Mouse (Mus musculus): ENCODE measurements around the gene Zdhhc23.

Gene Zdhhc23

DNA sequence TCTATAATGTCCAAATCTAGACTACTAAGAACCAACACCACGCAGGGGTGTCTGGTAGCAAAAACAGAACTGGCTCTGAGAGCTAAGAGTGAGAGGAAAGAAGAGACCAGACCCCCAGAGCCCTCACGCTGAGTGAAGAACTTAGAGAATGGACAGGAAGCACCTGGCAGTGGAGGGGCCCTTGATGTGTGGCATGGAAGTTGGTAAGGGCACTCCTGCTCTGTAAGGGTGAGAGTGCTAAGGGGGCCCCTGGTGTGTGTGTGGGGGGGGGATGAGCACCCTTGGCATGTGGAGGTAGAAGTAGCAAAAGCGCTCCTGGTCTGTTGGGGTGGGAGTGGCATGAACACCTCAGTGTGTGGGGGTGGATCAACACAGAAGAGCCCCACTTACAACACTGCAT lies 9.2 kb downstream of the Zdhhc23 start:
- DNase-seq (ENCODE audit: low read depth, low spot score): no peak

DNA sequence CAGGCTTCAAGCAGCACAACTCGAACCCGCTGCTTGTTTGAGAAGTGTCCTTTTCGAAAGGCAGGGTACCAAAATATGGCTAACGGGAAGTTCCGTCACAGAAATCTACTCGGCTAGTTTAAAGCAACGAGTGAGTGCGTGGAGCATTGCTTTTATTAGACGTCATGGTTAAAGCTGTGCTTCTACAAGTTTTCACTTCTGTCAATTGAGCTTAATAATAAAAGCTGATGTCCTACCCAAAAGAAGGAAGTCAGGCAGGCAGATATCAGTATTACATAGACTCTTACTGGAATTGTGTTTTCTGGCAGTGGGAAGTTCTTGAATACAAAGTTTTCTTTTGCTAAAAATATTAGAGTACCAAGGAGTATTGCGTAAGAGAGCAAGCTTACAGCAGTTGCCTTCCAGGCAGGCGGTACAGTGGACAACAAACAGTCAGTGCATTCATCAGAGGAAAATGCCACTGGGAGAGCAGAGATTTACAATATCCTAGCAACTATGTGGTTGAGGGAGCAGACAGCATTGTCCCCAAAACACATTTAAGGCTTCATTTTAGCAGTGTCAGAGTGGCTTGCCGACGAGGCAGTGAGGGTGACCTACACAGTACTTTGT lies 13.7 kb downstream of the Zdhhc23 start:
- DNase-seq (ENCODE audit: low read depth, low spot score): no peak

GRCm38 (mm10) chr16:43963780-43964179 lies 15.8 kb downstream of the Zdhhc23 start:
- no peak for DNase-seq (ENCODE audit: low read depth, low spot score)

GRCm38 (mm10) chr16:43963291-43963690 lies 16.3 kb downstream of the Zdhhc23 start:
- no peak for DNase-seq (ENCODE audit: low read depth, low spot score)

DNA sequence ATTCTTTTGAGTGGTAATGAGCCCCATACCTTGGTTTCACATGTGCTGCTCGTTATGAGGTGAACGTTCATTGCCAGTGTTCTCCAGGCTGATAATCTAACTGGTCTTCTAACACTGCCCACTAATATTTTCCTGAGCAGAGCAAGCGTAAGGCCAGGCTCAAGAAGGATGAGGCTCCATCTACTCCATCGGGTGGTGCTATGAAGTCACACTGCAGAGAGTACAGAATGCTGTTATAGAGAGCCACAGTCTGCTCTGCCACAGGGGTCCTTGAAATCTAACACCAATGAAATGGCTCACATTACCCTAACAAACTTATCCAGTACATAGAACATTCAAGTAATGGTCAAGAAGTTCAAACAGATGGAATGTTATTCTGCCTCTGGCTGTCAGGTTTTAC lies 21.6 kb downstream of the Zdhhc23 start:
- DNase-seq (ENCODE audit: low read depth, low spot score): no peak

DNA sequence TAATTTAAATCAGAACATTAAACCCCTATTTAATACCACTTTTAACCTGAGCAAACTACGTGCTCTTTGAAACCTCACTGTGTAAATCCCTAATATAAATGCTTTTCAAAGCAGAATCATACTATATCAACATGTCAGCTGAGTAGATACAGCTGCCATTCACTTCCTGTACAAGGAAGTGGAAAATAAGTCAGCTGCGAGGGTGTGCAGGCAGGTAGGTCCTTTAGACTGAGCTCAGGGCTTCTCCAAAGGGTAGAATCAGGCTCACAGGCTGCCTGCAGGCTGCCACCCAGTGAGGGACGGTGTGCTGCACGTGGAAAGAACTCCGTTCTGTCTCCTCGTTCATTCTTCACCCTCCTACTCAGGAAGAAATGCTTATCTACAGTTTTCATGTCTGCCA lies 24.7 kb downstream of the Zdhhc23 start:
- no peak for DNase-seq (ENCODE audit: low read depth, low spot score)

DNA sequence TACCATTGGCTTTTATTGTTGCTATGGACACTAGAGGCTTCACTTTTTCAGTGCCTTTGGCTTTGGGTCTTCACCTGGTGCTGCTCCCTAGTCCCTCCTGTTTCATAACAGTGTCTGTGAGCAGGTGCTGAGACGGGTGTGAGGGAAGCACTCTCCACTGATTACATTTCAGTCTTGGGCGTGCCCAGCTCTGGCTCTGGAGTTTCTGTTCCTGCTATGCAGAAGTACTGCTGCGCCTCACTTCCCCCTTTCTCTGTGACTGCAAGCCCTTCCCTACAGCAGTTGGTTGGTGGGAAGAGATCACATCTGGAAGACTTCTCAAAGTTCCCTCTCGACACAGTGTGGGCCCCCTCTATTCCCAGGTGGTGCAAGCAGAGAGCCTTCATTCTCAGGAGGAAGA lies 28.0 kb downstream of the Zdhhc23 start:
- DNase-seq (ENCODE audit: low read depth, low spot score): no peak

GRCm38 (mm10) chr16:43945869-43946268 lies 33.7 kb downstream of the Zdhhc23 start:
- no peak for DNase-seq (ENCODE audit: low read depth, low spot score)

GRCm38 (mm10) chr16:43945351-43945750 lies 34.2 kb downstream of the Zdhhc23 start:
- no peak for DNase-seq (ENCODE audit: low read depth, low spot score)

DNA sequence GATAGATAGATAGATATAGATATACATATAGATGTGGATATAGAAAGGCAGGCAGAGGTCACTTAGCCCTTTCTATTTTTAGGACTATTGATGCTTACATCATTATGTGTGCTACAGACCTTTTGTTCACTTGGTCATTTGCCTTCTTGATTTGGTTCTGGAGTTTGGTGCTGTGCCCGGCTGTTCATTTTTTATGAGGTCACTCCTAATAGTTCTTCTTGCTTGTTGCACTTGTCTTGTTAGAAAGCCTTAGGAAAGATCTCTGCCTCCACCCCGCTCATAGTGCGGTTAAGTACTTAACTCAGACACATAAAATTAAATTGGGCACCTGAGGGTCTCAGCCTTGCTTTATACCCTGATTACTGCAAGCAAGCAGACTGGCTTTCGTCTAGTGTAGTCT lies 38.7 kb downstream of the Zdhhc23 start:
- DNase-seq (ENCODE audit: low read depth, low spot score): peak; percentile 45

GRCm38 (mm10) chr16:43935892-43936291 lies 43.7 kb downstream of the Zdhhc23 start:
- DNase-seq (ENCODE audit: low read depth, low spot score): no peak

DNA sequence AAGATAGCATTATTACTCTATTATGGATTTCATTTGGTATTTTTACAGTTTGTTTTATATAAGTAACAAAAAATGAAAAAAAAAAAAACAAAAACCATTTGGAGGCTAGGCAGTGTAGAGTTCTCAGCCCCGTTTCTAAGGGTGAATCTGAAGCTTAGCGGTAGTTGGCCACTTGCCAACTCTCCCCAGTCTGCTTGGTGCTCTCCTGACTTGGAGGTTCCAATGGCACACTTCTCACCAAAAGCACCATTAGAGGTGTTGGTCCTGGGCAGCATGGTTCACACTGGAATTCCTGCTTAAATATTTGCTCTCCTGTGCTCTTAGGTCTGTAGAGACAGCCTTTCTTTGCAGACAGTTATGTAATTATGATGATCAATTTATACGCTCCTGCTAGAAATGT lies 44.2 kb downstream of the Zdhhc23 start:
- DNase-seq (ENCODE audit: low read depth, low spot score): peak; percentile 9

DNA sequence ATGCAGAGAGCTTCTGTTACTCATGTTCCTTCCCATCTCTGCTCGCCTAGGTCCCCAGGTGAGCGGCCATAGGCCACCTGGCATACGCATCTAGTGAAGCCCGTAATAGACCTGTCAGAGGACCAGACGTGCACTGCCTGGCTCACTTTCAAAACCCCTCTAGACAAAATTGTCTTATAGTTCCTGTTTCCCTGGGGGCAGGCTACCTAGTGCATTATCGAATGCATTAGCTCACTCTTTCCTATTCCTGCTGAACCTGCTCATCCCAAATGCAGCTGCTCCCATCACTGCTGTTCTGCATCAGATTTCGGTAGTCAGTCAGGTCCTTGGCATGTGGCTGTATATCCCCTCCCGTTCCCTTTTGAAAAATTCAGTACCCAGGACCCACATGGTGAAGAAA lies 44.7 kb downstream of the Zdhhc23 start:
- no peak for DNase-seq (ENCODE audit: low read depth, low spot score)

DNA sequence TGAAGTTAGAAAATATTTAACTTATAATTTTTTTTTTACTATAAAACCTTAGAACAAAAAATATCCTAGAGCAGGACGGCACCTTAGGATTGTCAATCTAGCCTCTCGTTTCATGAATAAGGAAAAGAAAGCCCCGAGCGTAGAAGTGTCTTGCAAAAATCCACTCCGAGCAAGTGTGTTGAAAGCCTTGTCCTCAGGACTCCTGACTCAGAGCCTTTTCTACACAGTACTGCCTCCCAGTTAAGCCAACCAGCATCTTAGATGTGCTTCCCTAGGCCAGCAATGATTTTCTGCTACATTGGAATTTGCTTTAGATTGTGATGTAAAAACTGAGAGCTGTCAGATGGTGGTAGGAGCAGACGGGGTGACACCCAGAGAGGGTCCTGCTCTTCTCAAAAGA lies 46.5 kb downstream of the Zdhhc23 start:
- no peak for DNase-seq (ENCODE audit: low read depth, low spot score)

DNA sequence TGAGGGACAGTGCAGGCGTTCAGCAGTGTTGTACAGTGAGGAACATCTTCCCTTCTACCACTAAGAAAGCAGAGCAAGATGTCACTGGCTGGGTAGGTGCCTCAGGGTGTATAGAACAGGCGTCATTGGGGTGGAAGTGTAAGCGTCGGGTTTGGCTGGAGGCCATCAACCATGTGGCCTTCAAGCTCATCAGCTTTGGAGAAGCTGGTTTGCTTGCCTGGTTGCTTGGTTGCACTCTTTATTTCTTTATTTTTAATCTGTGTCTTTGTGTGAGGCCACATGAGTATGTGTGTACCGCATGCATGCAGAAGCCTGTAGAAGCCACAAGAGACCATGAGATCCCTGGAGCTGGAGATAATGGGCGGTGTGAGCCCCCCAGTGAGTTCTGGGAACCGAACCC lies 47.3 kb downstream of the Zdhhc23 start:
- no peak for DNase-seq (ENCODE audit: low read depth, low spot score)

GRCm38 (mm10) chr16:43931502-43931901 lies 48.1 kb downstream of the Zdhhc23 start:
- no peak for DNase-seq (ENCODE audit: low read depth, low spot score)

DNA sequence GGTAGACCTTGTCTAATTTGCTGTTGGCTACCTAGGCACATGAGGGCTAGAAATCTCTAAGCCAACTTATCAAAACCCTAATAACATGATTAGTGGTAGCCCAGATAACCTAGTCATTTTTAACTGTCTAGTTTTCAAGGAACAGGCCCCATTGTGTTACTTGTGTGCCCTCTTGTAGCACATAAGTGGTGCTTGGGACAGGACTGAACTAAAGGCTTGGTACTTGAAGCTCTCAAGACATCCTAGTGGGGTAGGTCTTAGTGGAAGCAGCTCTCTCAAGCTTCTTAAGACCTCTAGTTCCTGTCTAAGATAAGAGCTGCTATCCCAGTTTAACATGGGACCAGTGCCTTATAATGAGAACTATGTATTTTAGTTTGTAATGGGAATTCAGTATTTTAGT lies 49.0 kb downstream of the Zdhhc23 start:
- no peak for DNase-seq (ENCODE audit: low read depth, low spot score)

DNA sequence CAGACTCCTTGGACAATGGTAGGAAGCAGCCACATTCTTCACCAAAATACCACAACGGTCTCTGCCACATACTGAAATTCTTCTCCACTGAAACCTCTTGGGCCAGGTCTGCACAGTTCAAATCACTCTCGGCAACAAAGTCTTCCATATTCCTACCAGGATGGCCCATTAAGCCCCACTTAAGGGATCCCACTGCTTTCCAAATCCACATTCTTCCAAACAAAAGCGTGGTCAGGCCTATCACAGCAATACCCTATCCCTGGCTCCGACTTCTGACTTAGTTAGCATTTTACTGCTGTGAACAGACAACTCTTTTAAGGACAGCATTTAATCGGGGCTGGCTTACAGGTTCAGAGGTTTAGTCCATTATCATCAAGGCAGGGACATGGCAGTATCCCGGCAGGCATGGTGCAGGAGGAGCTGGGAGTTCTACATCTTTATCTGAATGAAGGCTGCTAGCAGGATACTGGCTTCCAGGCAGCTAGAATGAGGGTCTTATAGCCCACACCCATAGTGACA lies 53.2 kb downstream of the Zdhhc23 start, which contains the start of gene Qtrt2:
Qtrt2 (minus strand) TSS at position 469 of the 519 bp plus-strand sequence.
- DNase-seq (ENCODE audit: low read depth, low spot score): no peak

GRCm38 (mm10) chr16:43925846-43926245 lies 53.7 kb downstream of the Zdhhc23 start:
- DNase-seq (ENCODE audit: low read depth, low spot score): no peak

- DNase-seq (ENCODE audit: low read depth, low spot score): no peak
These were observed 54.5 kb downstream of the Zdhhc23 start for GRCm38 (mm10) chr16:43925001-43925558.

- no peak for DNase-seq (ENCODE audit: low read depth, low spot score)
These were observed 57.0 kb downstream of the Zdhhc23 start for GRCm38 (mm10) chr16:43922630-43923029.

DNA sequence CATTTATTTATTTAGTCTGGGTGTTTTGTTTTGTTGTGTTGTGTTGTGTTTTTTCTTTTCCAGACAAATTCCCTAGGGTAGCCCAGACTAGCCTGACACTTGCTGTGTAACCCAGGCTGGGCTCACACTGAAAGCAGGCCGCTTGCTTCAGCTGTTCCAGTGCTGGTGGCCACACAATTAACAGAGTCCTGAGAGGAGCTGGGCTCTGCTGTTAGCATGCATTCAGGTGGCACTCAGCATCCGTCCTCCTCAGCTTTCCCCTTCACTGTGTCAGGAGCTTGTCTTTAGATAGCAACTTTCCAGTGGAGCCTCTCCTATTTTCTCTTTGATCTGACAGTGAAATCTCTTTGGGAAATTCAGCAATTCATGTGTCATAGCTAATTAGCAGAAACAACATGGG lies 57.6 kb downstream of the Zdhhc23 start:
- no peak for DNase-seq (ENCODE audit: low read depth, low spot score)

DNA sequence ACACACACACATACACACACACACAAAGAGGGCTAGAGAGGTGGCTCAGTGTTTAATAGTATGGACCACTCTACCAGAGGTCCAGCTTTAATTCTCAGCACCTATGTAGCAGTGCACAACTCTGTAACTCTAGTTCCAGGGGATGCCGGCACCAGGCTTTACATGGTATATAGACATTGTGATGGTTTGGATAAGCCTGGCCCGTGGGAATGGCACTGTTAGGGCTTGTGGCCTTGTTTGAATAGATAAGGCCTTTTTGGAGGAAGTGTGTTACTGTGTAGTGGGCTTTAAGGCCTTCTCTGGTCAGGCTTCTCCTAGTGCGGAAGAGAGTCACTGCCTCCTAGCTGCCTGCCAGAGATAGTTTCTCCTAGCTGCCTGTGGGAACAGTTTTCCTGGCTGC lies 60.7 kb downstream of the Zdhhc23 start:
- no peak for DNase-seq (ENCODE audit: low read depth, low spot score)
